Mouse (Mus musculus): Measurements from ENCODE around the gene Ksr2.
"Not testable (repeated sequence)": the region's sequence is repeated elsewhere in the genome, so short reads cannot be mapped to it uniquely, and the experiment has no call there.

DNA sequence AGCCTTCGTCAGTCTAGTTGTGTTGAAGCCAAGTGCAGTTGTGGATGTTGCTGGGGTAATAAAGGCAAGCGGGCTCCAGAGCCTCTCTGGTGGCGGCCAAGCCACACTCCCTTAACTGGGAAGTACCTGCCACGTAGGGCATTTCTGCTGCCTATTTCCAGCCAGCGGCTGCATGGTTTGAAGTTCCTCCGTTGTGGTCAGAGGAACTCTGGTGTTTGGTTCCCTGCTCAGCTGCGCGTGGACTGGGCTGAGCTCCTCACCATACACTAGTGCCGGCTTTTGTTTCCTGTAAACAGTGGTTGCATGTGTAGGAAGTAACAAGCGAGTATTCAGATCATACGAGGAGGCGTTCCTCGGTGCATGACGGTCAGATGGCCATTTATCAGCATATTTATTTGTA, 36.1 kb upstream of the Ksr2 start:
- TF ChIP-seq GATA1 (IDR thresholded peaks at IDR 0.05; ENCODE audit: borderline replicate concordance, low read length); FLI1 (IDR thresholded peaks at IDR 0.05; ENCODE audit: low read length): not testable (repeated sequence)
